Mouse (Mus musculus) frontal cortex, postnatal 10 days (tissue): Measurements from ENCODE around the gene Gtf2h4.

Experiments
- DNase-seq, 2 experiments: peaks; one replicate each; pipeline ENCODE4 v3.0.0; 2022; ENCODE audit warnings: low spot score in 2 of 2, mixed read lengths in 1 of 2

Gene Gtf2h4

GRCm38 (mm10) chr17:35697429-35697758 is 23.9 kb upstream of the Gtf2h4 start:
- no peak for DNase-seq

DNA sequence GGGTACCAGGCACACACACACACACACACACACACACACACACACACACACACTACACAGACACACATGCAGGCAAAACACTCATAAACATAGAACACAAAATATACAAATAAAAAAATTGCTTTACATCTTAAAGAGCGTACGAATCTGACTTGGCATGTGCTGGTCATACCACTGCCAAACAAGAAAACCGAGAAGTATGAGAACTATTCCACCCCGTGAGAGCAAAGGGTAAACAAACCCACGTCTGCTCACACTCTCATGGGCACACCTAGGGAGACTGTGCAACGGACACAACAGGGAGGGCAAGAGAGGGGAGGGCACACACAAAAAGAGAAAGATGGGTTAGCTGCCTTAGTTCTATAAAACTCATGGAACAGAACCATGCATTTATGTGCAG is 23.2 kb upstream of the Gtf2h4 start:
- no peak for DNase-seq

- no peak for DNase-seq
These were observed 21.8 kb upstream of the Gtf2h4 start for GRCm38 (mm10) chr17:35695289-35695688.

DNA sequence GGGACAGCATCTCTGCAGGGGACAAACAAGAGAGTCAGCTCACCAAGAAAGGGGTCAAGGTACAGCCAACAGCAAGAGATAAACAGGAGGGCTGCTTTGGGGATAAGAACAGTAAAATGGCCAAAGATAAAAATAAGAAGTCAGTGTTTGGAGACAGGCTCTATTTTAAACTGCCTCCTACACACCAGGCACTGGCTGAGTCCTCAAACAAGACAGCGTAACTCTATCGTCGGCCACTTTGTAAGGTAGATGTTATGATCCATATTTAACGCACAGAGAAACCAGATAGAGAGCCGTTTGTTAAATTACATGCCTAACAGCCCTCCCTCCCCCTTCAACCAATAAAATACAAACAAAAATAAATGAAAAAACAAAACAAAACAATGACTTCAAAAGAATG is 20.4 kb upstream of the Gtf2h4 start:
- no peak for DNase-seq

DNA sequence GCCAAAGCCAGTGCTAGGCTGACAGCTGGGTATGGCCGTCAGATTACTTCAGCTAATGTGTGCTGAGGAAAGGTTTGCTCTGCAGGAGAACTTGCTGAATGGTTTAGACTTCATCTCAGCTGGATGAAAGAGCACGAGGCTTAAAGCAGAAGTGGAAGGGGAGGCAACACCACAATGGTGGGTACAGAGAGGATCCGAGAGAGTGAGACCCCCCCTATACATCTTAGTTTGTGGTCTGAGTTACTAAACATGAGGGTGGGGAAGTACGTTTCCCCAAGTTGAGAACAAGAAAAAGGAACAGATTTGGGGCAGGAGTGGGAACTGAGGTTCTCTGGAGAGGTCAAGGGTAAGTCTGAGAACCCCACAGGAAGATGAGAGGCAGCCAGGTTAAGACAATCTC is 18.8 kb upstream of the Gtf2h4 start:
- no peak for DNase-seq

- DNase-seq: no peak
These were observed 18.3 kb upstream of the Gtf2h4 start for GRCm38 (mm10) chr17:35691811-35692210.

DNA sequence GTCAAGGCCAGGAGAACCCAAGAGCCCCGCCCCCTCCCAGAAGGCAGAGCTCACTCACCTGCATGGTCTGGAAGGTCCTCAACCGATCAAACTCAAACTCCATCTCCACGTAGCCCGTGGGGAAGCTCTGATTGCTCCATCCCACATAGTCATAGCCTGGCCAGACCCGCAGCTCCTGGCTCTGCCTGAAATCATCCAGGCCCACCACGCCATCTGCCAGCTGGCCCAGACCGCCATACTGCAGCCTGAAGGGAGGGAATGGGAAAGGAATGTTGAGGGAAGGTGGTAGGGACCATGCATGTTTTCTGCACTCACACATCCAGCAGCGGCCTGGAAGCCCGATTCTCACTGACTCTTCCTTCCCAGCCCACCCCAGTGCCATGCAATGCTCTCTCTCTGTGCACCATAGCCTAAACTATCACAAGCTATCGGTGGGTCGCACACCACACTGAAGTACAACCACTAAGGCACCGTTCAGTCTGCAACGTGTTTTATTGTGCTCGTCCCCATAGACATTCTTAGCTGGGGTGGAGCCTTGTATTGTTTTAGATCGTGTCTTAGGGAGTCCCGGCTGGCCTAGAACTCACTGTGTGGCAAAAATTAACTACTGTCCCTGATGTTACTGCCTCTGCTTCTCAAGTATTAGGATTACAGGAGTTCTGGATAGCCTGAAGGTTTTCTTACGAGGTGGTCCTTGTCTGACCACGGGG is 16.6 kb upstream of the Gtf2h4 start:
- no peak for DNase-seq

DNA sequence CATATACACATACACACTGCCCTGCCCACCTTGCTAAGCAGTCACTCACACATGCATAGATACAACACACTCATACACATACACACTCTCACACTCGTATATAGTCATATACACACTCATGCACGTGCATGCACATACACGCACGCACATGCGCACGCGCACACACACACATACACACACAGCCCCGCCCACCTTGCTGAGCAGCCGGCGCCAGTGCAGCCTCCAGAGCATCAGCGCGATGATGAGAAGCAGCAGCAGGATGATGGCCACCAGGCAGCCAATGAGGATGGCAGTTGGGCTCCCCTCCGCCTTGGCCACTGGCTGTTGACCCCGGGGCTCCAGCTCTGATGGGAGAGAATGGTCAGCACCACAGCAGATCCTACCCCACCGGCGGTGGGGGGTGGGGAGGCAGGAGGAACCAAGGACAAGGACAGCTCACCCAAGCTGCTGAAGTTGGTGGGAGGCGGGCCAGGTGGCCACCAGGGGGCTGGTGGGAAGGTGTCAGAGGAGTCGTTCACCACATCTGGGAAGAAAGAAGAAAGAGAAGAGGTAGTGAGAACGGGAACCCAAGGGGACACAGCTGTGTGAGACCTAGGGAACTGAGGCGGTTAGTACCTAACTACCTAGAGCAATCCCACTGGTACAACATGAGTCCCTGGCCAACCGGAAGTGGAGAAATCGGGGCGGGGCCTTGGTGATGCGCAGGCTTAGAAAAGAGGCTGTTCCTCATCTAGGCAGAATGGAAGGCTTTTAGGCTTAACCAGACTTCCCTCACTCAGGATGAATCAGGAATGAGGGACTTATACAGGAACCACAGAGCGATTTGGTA is 15.0 kb upstream of the Gtf2h4 start:
- no peak for DNase-seq

DNA sequence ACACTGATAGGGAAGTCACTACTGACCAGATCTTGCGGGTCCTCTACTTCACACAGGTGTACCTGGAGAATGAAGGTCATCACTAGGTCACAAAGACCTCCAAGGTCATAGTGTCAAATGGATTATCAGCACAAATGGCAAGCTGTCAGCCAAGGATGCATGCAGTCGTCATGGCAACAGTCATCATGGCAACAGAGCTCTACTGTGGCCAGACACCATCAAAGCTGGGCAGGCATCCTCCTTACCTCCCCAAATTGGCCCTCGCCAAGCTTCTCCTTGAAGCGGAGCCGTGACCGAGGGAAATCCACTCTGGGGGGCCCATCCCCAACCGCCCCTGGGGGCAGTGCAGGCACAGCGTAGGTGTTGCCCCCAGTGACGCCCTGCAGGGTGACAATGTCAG is 11.5 kb upstream of the Gtf2h4 start:
- peak in 1 of 2 experiments; percentile 15 for DNase-seq

DNA sequence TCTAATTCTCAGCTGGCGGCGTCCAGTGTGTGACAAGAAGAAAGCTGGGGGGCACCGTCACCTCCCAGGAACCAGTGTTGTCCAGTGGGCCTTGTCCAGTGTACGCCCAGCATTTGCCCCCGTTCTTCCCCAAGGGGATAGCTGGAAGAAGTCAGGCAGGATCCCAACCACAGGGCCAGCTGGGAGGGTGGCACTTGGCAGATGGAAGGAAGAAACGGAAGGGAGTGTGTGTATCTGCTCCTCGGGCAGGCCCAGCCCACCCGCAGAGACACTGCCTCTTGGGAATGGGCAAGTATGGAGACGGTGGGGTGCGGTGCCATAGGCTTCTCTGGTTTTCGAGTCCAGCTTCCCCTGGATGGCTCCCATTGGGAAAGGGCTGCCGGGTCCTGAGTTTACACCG is 8.4 kb upstream of the Gtf2h4 start:
- DNase-seq: no peak

GRCm38 (mm10) chr17:35680591-35680990 is 7.1 kb upstream of the Gtf2h4 start:
- DNase-seq: no peak

- no peak for DNase-seq
These were observed 1.0 kb downstream of the Gtf2h4 start for GRCm38 (mm10) chr17:35672527-35672926.

DNA sequence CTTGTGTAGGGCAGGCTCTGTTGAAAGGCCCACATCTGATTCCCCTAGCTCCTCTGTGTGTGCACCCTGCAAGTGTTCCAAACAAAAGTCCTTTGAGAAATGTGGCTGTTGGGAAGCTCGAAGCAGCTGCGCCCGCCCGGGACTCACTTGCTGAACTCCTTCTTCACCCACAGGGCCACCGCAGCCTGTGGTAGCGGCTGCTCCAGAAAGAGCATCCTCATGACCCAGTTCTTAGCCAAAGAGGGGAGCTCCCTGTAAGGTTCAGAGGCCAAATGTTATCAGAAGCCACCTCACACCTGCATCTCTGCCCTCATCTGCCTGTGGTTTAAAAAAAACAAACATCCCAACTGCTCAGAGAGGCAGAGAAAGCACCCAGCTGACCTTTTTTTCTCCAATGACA is 1.7 kb downstream of the Gtf2h4 start:
- DNase-seq: no peak

DNA sequence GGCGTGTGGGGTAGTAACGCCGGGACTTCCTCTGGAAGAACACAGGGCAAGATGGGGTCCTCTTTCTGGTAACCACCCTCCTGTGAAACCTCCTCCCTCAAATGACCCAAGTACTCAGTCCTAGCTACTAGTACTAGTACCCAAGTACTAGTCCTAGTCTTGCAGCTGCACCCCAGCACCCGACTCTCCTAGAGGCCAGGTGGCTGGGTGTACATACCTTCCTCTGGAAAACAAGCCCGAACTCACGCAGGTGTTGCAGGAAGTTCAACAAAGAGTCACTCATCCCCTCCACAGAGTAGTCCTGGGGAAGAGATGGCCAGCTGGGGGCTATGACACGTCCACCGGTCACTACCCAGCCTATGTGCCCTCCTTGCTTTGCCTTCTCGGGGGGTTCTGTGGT is 3.8 kb downstream of the Gtf2h4 start:
- no peak for DNase-seq

DNA sequence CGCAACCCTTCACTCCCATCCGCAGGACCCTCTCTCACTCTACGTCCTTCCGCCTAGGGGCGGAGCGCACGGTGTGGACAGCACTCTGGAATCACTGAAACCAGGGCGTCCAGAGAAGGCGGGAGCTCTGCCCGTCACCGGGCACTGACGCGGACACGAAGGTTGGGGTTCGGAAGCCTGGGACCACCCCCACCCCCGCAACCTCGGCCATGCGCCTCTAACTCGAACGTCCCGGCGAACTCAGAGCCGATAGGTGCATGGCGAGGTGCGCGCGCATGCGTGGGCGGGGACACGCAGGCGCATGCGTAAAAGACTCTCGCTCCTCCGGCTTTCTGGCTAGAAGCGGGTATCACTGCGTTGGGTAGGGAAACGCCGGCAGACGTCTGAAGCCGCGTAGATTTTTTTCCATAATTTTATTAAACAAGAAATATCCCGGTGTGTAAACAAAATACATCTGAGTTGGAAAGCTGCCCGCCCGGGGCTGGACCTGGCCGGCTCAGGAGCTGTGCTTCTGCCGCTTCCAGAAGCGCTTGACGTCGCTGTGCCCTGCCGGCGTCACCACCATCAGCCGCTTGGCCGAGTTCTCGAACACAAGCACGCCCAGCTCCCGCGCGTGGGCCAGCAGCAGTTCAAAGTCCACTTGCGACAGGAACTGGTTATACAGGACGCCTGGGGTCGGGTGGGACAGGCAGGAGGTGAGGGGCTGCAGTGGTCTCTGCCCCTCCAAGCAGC is 6.0 kb downstream of the Gtf2h4 start, which contains the start of gene Vars2:
Vars2 (minus strand) TSS at position 259 of the 732 bp plus-strand sequence.
- DNase-seq: peak; percentile 94 to 97

- no peak for DNase-seq
These were observed 6.7 kb downstream of the Gtf2h4 start for GRCm38 (mm10) chr17:35666851-35667256.

- DNase-seq: no peak
These were observed 7.5 kb downstream of the Gtf2h4 start for GRCm38 (mm10) chr17:35665957-35666515.

GRCm38 (mm10) chr17:35653086-35653485 is 20.5 kb downstream of the Gtf2h4 start:
- DNase-seq: no peak

DNA sequence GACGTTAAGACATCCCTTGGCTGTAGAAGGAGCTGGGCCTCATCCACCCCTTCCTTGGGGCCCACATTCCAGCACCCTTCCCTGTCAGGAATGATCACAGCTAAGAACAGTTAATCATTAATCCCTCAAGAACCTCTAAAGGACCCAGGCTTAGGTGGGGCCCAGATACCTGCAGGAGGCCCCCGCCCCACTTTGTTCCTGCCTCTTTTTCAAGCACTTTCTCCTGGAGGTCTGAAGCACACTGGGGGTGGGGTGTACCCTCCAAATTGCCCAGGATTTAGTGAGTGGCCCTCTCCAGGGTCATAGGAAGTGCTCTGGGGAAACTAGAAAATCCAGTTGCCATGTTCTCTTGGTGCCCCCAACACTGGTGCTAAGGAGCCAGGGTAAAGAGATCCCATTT is 24.1 kb downstream of the Gtf2h4 start:
- DNase-seq: no peak

DNA sequence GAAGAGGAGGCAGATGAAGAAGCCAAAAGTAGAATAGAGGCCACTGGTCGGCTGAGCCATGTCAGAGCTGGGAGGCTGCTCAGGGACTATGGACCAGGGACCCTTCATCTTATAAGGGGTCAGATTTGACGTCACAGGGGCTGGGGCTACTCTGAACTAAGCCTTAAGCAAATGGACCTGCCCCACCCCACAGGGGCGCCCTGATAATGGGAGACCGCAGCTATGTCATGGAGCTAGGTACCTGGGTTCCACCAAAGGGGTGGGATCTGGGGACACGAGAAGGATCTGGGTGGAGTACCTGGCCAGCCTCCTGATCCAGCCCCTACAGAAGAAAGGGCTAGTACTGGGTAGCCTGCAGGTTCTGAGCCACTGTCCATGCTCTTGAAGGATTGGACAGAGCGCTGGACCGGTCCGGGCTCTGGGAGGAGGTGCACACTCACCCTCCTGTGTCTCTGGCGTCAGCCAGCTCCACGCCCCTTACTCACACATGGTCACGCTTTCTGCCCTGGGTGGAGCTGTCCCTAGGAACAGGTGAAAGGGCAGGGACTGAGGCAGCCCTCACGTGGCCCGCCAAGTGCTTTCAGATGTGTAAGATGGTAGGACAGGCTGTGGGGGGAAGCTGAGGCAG is 29.8 kb downstream of the Gtf2h4 start, which contains the start of gene Mucl3:
Mucl3 (minus strand) TSS at position 87 of the 628 bp plus-strand sequence.
- no peak for DNase-seq

DNA sequence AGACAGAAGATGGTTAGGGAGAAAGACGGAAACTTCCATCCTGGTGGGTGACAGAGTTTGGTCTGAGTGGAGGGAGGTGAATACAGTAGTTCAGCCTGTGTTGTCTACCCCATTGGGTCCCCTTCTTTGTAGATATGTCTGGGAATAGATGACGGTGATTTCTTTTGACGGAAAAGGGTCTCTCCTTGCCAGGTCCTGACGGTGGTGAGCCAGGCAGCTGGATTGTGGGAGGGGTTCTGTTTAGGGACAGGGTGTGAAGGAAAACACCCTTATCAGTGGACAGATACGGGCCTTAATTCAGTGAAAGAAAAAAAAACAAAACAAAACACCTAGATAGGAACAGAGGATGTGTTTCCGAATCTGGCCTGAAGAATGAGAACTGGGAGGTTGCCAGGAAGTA is 34.2 kb downstream of the Gtf2h4 start:
- no peak for DNase-seq
